Mouse (Mus musculus) neutrophil, adult 5-6 weeks (primary cell): ENCODE results near the gene Parp2. TPM values are rescaled to one million over a fixed set of nuclear protein-coding genes. Genes with fewer than 3 reads are reported as not detected.
"Not testable (repeated sequence)": the region's sequence is repeated elsewhere in the genome, so short reads cannot be mapped to it uniquely, and the experiment has no call there.

Experiments used
- ATAC-seq: fragments of 151-379, 151-347 bp; 2 replicates; pipeline ENCODE4 v1.8.0; 2017; ENCODE audit warnings: mild to moderate bottlenecking, moderate TSS enrichment; ENCODE audit not compliant: insufficient number of reproducible peaks, poor library complexity, low FRiP score, severe bottlenecking; ENCODE audit errors: extremely low read depth
- total RNA-seq: library from RNA; stranded (forward); fragments of 200-1000 nt; gene quantifications from 2 replicates; pipeline ENCODE4 v1.2.3, GENCODE M21; 2017

Parp2 gene
- 79.5 and 95.5 TPM in 2 replicates for total RNA-seq

DNA sequence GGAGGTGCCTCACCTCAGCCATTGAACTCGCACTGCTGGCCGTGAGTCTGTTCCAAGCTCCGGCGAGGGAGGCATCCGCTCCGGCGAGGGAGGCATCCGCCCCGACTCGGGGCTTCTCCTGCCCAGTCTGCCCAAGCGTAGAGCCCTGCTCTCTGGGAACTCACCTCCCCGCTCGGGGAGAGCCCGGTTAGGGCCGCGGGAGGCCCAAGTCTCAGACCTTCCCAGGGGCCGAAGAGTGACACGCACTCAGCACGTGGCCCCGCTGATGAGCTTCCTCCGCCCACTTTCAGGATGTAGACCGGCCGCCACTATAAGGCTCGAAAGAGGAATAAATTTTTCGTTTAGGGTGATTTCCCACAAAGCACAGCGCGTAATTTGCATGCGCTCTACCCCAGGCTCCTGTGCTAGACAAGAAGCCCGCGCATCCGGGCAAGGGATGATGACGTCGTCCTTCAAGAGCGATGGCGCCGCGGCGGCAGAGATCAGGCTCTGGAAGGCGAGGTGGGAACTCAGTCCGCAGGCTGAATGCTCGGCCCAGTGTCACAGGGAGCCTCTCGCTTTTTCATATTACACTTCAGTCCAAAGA is at the start of gene Parp2, which contains the start of gene Ccnb1ip1:
Gene Parp2, plus strand, starts transcription at position 355 of the 586 bp plus-strand sequence.
Gene Ccnb1ip1, minus strand, starts transcription at position 246 of the 586 bp plus-strand sequence.
- ATAC-seq = peak; percentile 93

GRCm38 (mm10) chr14:50758416-50759085 is 49.1 kb upstream of the Parp2 start:
- no peak for ATAC-seq

GRCm38 (mm10) chr14:50765736-50766135 is 41.9 kb upstream of the Parp2 start:
- no peak for ATAC-seq

- no peak for ATAC-seq
Observed at GRCm38 (mm10) chr14:50771342-50771741, 36.3 kb upstream of the Parp2 start.

- no peak for ATAC-seq
Observed at GRCm38 (mm10) chr14:50782166-50782565, 25.5 kb upstream of the Parp2 start.

- ATAC-seq = no peak
Observed at GRCm38 (mm10) chr14:50784391-50785250, 23.0 kb upstream of the Parp2 start.

- ATAC-seq = peak; percentile 100
Observed at GRCm38 (mm10) chr14:50785251-50785637, 22.4 kb upstream of the Parp2 start, which contains the start of gene Ttc5. Gene Ttc5 (minus strand): TSS chr14:50785519.

DNA sequence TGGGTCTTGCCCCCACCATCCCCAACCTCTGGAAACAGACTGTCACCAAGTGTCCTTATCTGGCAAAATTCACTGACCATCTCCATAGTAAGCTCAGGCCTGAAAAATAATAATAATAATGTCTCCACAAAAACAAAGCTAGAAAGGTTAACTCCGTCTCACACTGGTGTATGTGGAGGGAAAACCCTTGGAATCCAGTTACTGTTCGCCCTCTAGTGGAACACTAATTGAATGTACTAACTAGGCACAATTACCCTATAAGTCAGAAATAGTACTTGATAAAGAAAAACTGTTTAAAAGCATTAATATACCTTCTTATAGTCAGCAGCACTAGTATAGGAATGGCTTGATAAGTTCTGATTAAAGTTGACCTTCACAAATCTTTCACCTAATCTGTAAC is 19.5 kb upstream of the Parp2 start:
- ATAC-seq = no peak

DNA sequence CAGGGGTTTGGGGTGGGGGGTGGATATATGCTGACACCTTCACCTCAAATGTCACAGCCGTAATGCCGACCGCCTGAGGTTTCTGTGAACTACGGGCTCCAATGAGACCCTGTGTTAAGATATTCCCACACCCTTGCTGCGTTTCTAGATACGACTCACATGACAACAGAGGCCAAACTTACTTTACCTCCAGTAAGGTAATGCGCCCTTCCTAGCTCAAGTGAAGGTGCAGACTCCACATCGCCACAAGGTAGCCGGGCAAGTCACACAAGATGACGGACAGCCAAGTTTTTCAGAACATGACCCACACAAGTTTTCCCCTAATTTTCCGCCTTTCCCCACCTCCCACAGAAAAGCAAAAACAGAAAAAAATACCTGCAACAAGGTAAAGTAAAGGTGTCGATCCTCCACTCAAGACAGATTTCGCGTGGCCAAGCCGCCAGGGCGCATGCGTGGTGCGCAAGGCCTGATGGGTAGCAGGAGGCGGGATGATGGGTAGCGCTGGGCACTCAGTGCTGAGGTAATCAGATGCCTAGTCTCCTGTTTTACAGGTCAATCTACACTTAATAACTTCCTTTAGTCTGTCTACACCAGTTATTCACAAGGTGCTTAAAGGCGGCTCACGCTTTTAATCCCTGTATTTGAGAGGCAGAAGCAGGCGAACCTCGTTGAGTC is 12.2 kb upstream of the Parp2 start:
- ATAC-seq = no peak

DNA sequence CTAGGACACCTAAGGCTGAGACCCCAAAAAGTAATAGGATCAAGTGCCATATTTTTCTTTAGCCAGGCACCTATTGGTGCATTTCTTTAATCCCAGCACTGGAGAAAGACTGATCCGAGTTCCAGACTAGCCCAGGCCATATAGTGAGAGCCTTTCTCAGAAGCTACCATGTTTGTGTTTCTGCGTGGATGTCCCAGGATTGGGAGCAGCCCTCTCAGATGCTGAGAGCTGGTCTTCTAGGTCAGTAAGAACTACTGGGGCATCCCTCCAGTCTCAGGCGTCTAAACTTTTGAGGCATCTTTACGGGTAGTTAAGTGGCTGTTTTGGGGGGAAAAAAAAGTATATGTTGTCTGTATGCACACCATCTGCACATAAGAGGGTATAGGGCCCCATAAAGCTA is 11.7 kb upstream of the Parp2 start:
- no peak for ATAC-seq

- ATAC-seq = no peak
Observed at GRCm38 (mm10) chr14:50796464-50796863, 11.2 kb upstream of the Parp2 start.

- peak; percentile 54; the same call in 1 of the 2 replicates for ATAC-seq
Observed at GRCm38 (mm10) chr14:50798512-50798911, 9.1 kb upstream of the Parp2 start.

DNA sequence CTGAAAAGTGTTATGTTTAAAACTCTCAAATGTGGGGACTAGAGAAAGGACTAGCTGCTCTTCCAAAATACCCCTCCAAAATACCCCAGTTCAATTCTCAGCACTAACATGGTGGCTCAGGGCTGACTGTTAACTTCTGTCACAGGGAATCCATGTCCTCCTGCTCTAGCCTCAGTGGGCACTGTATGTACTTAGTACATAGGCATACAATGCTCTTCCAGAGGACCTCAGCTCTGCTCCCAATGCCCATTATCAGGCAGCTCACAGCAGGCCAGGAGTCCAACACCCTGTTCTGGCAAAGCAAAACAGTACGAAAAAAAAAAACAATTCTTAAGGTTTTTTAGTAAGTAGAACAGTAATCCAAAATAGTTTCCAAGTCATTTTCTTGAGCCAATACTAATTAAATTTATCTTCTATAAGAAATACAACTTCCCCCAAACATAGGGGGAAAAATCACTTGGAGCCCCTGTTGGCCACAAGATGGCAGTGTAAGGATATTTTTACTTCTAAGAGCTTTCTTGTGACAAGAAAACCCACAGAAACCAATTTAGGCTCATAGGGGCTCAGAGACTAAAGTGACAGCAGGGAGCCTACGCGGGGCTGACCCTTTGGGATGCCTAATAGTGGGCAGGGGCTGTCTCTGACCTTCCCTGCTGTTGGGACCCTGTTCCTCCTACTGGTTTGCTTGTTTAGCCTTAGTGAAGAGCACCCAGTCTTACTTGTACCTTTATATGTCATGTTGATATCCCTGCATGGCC is 8.0 kb upstream of the Parp2 start:
- peak; percentile 78 for ATAC-seq

- ATAC-seq = no peak
Observed at GRCm38 (mm10) chr14:50802441-50802840, 5.2 kb upstream of the Parp2 start.

DNA sequence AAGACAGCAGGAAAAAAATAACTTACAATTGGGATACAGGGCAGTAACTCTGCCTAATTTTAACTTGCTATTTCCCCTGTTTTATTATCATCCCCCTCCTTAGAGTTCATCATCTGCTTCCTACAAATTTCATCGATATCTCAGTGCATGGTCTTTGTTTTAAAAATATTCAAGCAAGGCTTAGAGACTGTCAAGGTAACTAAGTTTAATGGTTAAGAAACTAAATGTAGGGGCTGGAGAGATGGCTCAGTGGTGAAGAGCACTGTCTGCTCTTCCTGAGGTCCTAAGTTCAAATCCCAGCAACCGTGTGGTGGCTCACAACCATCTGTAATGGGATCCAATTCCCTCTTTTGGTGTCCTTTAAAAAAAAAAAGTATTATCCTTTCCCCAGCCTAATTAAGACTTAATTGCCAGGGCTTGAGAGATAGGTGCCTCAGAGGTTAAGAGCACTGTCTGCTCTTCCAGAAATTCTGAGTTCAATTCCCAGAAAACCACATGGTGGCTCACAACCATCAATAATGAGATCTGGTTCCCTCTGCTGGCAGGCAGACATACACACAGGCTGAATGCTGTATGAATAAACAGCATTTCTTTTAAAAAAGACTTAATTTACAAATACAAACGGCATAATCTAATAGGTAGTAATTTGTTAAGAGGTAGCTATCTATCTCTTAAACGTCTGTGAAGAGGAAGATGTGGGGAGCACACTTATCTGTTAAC is 4.6 kb upstream of the Parp2 start:
- ATAC-seq = no peak

DNA sequence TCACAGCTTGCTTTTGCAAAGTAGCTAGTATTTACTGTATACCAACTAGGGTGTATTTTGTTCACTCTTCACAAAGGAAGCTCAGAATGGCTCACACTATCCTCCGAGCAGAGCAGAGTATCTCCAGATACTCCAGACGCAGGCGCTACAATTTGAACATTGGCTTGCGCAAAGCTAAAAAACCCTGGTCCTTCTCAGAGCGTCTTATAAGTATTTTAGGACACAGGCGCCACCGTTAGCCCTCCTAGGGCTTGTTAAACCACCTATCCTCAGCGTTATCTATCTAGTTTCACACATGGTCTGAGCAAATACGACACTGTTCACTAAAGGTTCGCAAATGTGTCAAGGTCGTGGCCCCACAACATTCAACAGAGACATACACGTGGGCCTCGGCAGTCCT is 3.0 kb upstream of the Parp2 start:
- no peak for ATAC-seq

GRCm38 (mm10) chr14:50806469-50806868 is 1.2 kb upstream of the Parp2 start:
- not testable (repeated sequence) for ATAC-seq

GRCm38 (mm10) chr14:50813060-50813459 is 5.4 kb downstream of the Parp2 start:
- no peak for ATAC-seq
